In genomic region chr19:4295391-4295790, GRCm38 (mm10) we compare ENCODE assay signal across 23 mouse cellular contexts. TPM values are rescaled to one million over a fixed set of nuclear protein-coding genes. Genes with fewer than 3 reads are reported as not detected.
A peak's percentile ranks its signal among the peaks of the same experiment; 100 is the strongest.
DNase-seq lines count a peak whose midpoint lies in the region; ATAC-seq and TF ChIP-seq lines count a peak whose summit lies in the region.
"Had no signal": no experiment of that assay in that cellular context is flagged by ENCODE, and none has a peak within 500 bp of the region (broad histone marks: within the 10 kb centered on the region; RNA-seq: fewer than 3 reads in every experiment).

No protein-coding gene starts in this region.

- peaks cover 8% of the 10 kb centered on the region; the same call in 1 of the 2 replicates for H3K4me1 ChIP-seq in heart, postnatal 0 days (ENCODE audit: control insufficient read depth, insufficient read depth)
- H3K4me1 ChIP-seq in E14TG2a.4 (replicated peaks; ENCODE audit: low read depth, low read length): peaks cover 87% of the 10 kb centered on the region
- peaks cover 61% of the 10 kb centered on the region for H3K4me1 ChIP-seq in bone marrow macrophage, adult 2 months (ENCODE audit: control insufficient read depth, insufficient read depth, low read length)

- no peak overlapping the region for H3K9ac ChIP-seq in heart, postnatal 0 days (replicated peaks; ENCODE audit: low read depth, low read length)
- H3K9ac ChIP-seq: embryonic facial prominence, embryonic 15.5 days; forebrain, postnatal 0 days; heart, embryonic 13.5 days; hindbrain, embryonic 13.5 days; limb, embryonic 12.5 days; neural tube, embryonic 15.5 days had no signal

- H3K4me3 ChIP-seq in heart, postnatal 0 days (ENCODE audit: low read depth, low read length): no peak overlapping the region
- H3K4me3 ChIP-seq in E14TG2a.4 (replicated peaks; ENCODE audit: low read length) (peak overlapping the region; percentile 77; the same call in 1 of the 2 replicates), macrophage (ENCODE audit: inconsistent target) (no peak overlapping the region)
- H3K4me3 ChIP-seq in bone marrow macrophage, adult 2 months (ENCODE audit: insufficient read depth, low read length): no peak overlapping the region
- H3K4me3 ChIP-seq: embryonic facial prominence, embryonic 15.5 days; heart, embryonic 13.5 days; hindbrain, embryonic 13.5 days; limb, embryonic 12.5 days; neural tube, embryonic 15.5 days had no signal

- H3K27me3 ChIP-seq in heart, postnatal 0 days (ENCODE audit: control insufficient read depth, insufficient read depth, low read length): no peaks in the 10 kb centered on the region
- no peaks in the 10 kb centered on the region for H3K27me3 ChIP-seq in E14TG2a.4 (ENCODE audit: insufficient read depth, low read length)
- H3K27me3 ChIP-seq: embryonic facial prominence, embryonic 15.5 days; heart, embryonic 13.5 days; hindbrain, embryonic 13.5 days; limb, embryonic 12.5 days; neural tube, embryonic 15.5 days; Patski had no signal

- DNase-seq in heart, postnatal 0 days (ENCODE audit: low spot score): no peak
- no peak for DNase-seq in heart, postnatal 25 days (ENCODE audit: low spot score)
- no peak for DNase-seq in cerebellum, postnatal 25 days
- DNase-seq in layer of hippocampus, adult 8-10 months (ENCODE audit: low spot score in 2 of 2): no peak
- DNase-seq: adrenal gland, adult 8-10 months; B cell, adult 2 months; cerebellum, adult 11-12 months; cerebellum, postnatal 14 days; forebrain, postnatal 0 days; lung, adult 2 months; lung, postnatal 36 days; right cerebral cortex, postnatal 25 days; thymus, postnatal 36 days had no signal

- peak overlapping the region; percentile 59; the same call in 1 of the 2 replicates for H3K27ac ChIP-seq in heart, postnatal 0 days (ENCODE audit: low read depth)
- peak overlapping the region; percentile 95 for H3K27ac ChIP-seq in bone marrow macrophage, adult 2 months (ENCODE audit: insufficient read depth, low read depth, low read length)
- peak overlapping the region; percentile 96 for H3K27ac ChIP-seq in macrophage
- H3K27ac ChIP-seq: embryonic facial prominence, embryonic 15.5 days; limb, embryonic 12.5 days had no signal

- no peak for TF ChIP-seq POLR2A in bone marrow macrophage, adult 2 months (IDR thresholded peaks at IDR 0.05; ENCODE audit: borderline replicate concordance, low read depth, low read length)

- no peak for TF ChIP-seq CTCF in heart, postnatal 0 days (IDR thresholded peaks at IDR 0.05; ENCODE audit: low read depth)
- TF ChIP-seq CTCF in E14TG2a.4 (conservative IDR thresholded peaks at IDR 0.05; ENCODE audit: low read length): no peak
- no peak for TF ChIP-seq CTCF in bone marrow macrophage, adult 2 months (IDR thresholded peaks at IDR 0.05; ENCODE audit: low read depth, low read length)

- H3K4me2 ChIP-seq in heart, postnatal 0 days (ENCODE audit: low read depth, low read length): no peak overlapping the region
- H3K4me2 ChIP-seq: embryonic facial prominence, embryonic 15.5 days; hindbrain, embryonic 13.5 days; limb, embryonic 12.5 days; neural tube, embryonic 15.5 days had no signal

- no peaks in the 10 kb centered on the region for H3K9me3 ChIP-seq in heart, postnatal 0 days (replicated peaks; ENCODE audit: control insufficient read depth, low read length)
- no peaks in the 10 kb centered on the region for H3K9me3 ChIP-seq in E14TG2a.4 (ENCODE audit: low read length)
- H3K9me3 ChIP-seq: embryonic facial prominence, embryonic 15.5 days; heart, embryonic 13.5 days; hindbrain, embryonic 13.5 days; limb, embryonic 12.5 days; neural tube, embryonic 15.5 days had no signal

- 85% methylated on average over 4 of the region's 4 CpGs for WGBS in heart, postnatal 0 days
- 71% methylated on average over 4 of the region's 4 CpGs for WGBS in macrophage (ENCODE audit: missing documents)

- no peak for ATAC-seq in heart, postnatal 0 days (ENCODE audit: insufficient read depth, low read depth)
- ATAC-seq: forebrain, postnatal 0 days; midbrain, embryonic 16.5 days; Patski had no signal

- H3K79me2 ChIP-seq in macrophage (ENCODE audit: inconsistent target): peaks cover 100% of the 10 kb centered on the region

- TF ChIP-seq EP300 in heart, postnatal 0 days (IDR thresholded peaks at IDR 0.05; ENCODE audit: low read depth): no peak

- peaks cover 27% of the 10 kb centered on the region for H3K36me3 ChIP-seq in heart, postnatal 0 days (replicated peaks; ENCODE audit: control insufficient read depth, insufficient read depth, low read length)
- peaks cover 52% of the 10 kb centered on the region for H3K36me3 ChIP-seq in E14TG2a.4 (ENCODE audit: insufficient read depth, low read length)
- peaks cover 28% of the 10 kb centered on the region for H3K36me3 ChIP-seq in macrophage (ENCODE audit: inconsistent target)

- intact Hi-C loops in heart, postnatal 25 days (cut with DNase I): no loop called here

RNA-seq across cellular contexts. Expression of gene Grk2, which starts 10.6 kb away (rescaled TPM):
- total RNA-seq in heart, postnatal 0 days (2014; rRNA removed; ENCODE audit: low replicate concordance): 50.4 and 50.6 TPM in 2 replicates
- 6.9 and 7.8 TPM in 2 replicates for polyA plus RNA-seq in heart, postnatal 0 days (2015; fragmentation: Nextera tagmentation; extraction: Ambion mirVana)
- total RNA-seq in heart, postnatal 25 days (2021): 10 to 100 TPM; 49.3 to 57.9 TPM
- 250 and 278 TPM in 2 replicates for polyA plus RNA-seq in bone marrow macrophage, adult 2 months (2012; ENCODE audit: insufficient read depth, insufficient read length, missing spikeins)
- total RNA-seq in macrophage (2018; cell fraction: chromatin; rRNA removed): 100 to 1,000 TPM in 22 of 26 experiments, 10 to 100 TPM in 4; 41.9 to 659 (median 281) TPM
- 100 to 1,000 TPM; 101 to 237 (median 164) TPM for total RNA-seq in macrophage (2018; cell fraction: cytosol; rRNA removed)
- 100 to 1,000 TPM in 22 of 26 experiments, 10 to 100 TPM in 4; 56.2 to 342 (median 204) TPM for total RNA-seq in macrophage (2018; cell fraction: nucleus; rRNA removed)
- 131 to 143 TPM (median 139 TPM) in 3 replicates for polyA plus RNA-seq in macrophage (2018)
- 100 to 1,000 TPM; 174 to 191 (median 186) TPM for total RNA-seq in layer of hippocampus, adult 8-10 months (2022)

RNA-seq across cellular contexts. Expression of gene Ankrd13d, which starts 12.5 kb away (rescaled TPM):
- total RNA-seq in heart, postnatal 0 days (2014; rRNA removed; ENCODE audit: low replicate concordance): 2.1 and 2.3 TPM in 2 replicates
- 0.40 and 0.41 TPM in 2 replicates for polyA plus RNA-seq in heart, postnatal 0 days (2015; fragmentation: Nextera tagmentation; extraction: Ambion mirVana)
- 1 to 10 TPM; 1.2 to 1.5 TPM for total RNA-seq in heart, postnatal 25 days (2021)
- polyA plus RNA-seq in bone marrow macrophage, adult 2 months (2012; ENCODE audit: insufficient read depth, insufficient read length, missing spikeins): 21.8 TPM in 2 replicates
- 10 to 100 TPM in 24 of 26 experiments, 1 to 10 TPM in 2; 4.3 to 65.5 (median 36.8) TPM for total RNA-seq in macrophage (2018; cell fraction: chromatin; rRNA removed)
- total RNA-seq in macrophage (2018; cell fraction: cytosol; rRNA removed): 10 to 100 TPM in 2 of 26 experiments, 1 to 10 TPM in 24; 3.6 to 10.8 (median 7.2) TPM
- 10 to 100 TPM in 20 of 26 experiments, 1 to 10 TPM in 6; 5.6 to 36.3 (median 20.3) TPM for total RNA-seq in macrophage (2018; cell fraction: nucleus; rRNA removed)
- polyA plus RNA-seq in macrophage (2018): 3.2 to 8.1 TPM (median 5.6 TPM) in 3 replicates
- total RNA-seq in layer of hippocampus, adult 8-10 months (2022): 10 to 100 TPM; 60.3 to 77.2 (median 67.3) TPM

RNA-seq across cellular contexts. Expression of gene Ssh3, which starts 26.4 kb away (rescaled TPM):
- total RNA-seq in heart, postnatal 0 days (2014; rRNA removed; ENCODE audit: low replicate concordance): 11.5 and 11.6 TPM in 2 replicates
- polyA plus RNA-seq in heart, postnatal 0 days (2015; fragmentation: Nextera tagmentation; extraction: Ambion mirVana): 6.2 and 6.4 TPM in 2 replicates
- total RNA-seq in heart, postnatal 25 days (2021): 1 to 10 TPM; 5.8 to 6.6 TPM
- polyA plus RNA-seq in bone marrow macrophage, adult 2 months (2012; ENCODE audit: insufficient read depth, insufficient read length, missing spikeins): 84.2 and 87.6 TPM in 2 replicates
- 100 to 1,000 TPM; 162 to 687 (median 390) TPM for total RNA-seq in macrophage (2018; cell fraction: chromatin; rRNA removed)
- 10 to 100 TPM; 40.4 to 92.6 (median 62.0) TPM for total RNA-seq in macrophage (2018; cell fraction: cytosol; rRNA removed)
- total RNA-seq in macrophage (2018; cell fraction: nucleus; rRNA removed): 100 to 1,000 TPM; 117 to 367 (median 243) TPM
- 32.6 to 83.1 TPM (median 36.6 TPM) in 3 replicates for polyA plus RNA-seq in macrophage (2018)
- 10 to 100 TPM; 64.8 to 79.5 (median 68.0) TPM for total RNA-seq in layer of hippocampus, adult 8-10 months (2022)

Comparison
In these comparisons a context has a peak if more than half of its experiments do, and no peak if none do; other contexts are left out.
1. RNA of gene Ankrd13d, which starts 12.5 kb away (total RNA-seq): 60.3 to 77.2 TPM in layer of hippocampus, adult 8-10 months; 2.1 to 2.3 TPM in heart, postnatal 0 days and 1.2 to 1.5 TPM in heart, postnatal 25 days; every median in the first group is over 10 times any median in the second.
2. Peak in every context shown above with its lines, with median percentiles within 50 percentile points of each other: H3K27ac ChIP-seq.